Mouse (Mus musculus): Measurements from ENCODE around the gene Gm21119.
"Not testable (repeated sequence)": the region's sequence is repeated elsewhere in the genome, so short reads cannot be mapped to it uniquely, and the experiment has no call there.

- not testable (repeated sequence) for TF ChIP-seq CTCF (IDR thresholded peaks at IDR 0.05; ENCODE audit: extremely low read depth, insufficient read length, insufficient replicate concordance, low read depth, low read length); POLR2A (IDR thresholded peaks at IDR 0.05; ENCODE audit: low read depth, low read length)
Measured at GRCm38 (mm10) chr8:20599350-20599749, 15.4 kb upstream of the Gm21119 start.
